Mouse (Mus musculus) G1E (cell line): ENCODE measurements around the gene A630001G21Rik.

Experiments
- CTCF ChIP-seq: IDR thresholded peaks from 2 replicates; pipeline ENCODE4 v1.5.1; 2012; ENCODE audit warnings: low read depth, low read length, inconsistent platforms, mixed read lengths
- GATA1 ChIP-seq: IDR thresholded peaks from 2 replicates; pipeline ENCODE4 v1.6.1; 2012; ENCODE audit warnings: borderline replicate concordance, low read length, inconsistent platforms, mixed read lengths
- POLR2AphosphoS5 ChIP-seq: IDR thresholded peaks from 2 replicates; pipeline ENCODE4 v1.6.1; 2012; ENCODE audit warnings: low read depth, low read length, inconsistent platforms; ENCODE audit not compliant: insufficient replicate concordance
- TAL1 ChIP-seq: conservative IDR thresholded peaks from 2 replicates; pipeline ENCODE4 v1.6.1; 2012; ENCODE audit warnings: low read depth, low read length, inconsistent platforms, mixed read lengths

GRCm38 (mm10) chr1:85680226-85680625 is 98.2 kb downstream of the A630001G21Rik start:
- TF ChIP-seq CTCF = no peak
- no peak for TF ChIP-seq GATA1
- no peak for TF ChIP-seq TAL1
- no peak for TF ChIP-seq POLR2AphosphoS5
